Mouse (Mus musculus): ENCODE measurements around the gene Dvl3. TPM values are rescaled to one million over a fixed set of nuclear protein-coding genes. Genes with fewer than 3 reads are reported as not detected.

The Dvl3 gene
- total and polyA plus RNA-seq, 2 experiments from 2014 or later: 11.4 to 36.9 TPM

DNA sequence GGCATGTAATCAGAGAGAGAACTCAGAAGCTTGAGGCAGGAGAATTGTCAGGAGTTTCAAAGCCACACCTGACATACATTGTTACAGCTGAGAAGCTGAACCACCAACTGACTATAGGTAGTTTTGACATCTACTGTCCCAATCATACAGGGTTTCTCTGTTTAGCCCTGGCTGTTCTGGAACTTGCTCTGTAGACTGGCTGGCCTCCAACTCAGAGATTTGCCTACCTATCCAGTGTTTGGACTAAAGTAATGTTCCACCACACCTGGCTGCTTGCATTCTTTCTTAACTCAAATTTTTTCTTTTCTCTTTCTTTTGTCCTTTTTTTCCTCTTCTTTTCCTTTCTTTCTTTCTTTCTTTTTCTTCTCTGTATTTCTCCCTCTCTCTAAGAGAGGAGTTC lies 750 bp upstream of the Dvl3 start:
- Histone ChIP-seq H3K9me3 (replicated peaks; ENCODE audit: control insufficient read depth, low read length) (no peaks in the 10 kb centered on the region), H3K4me2 (ENCODE audit: low read depth, low read length) (peak overlapping the region; percentile 83), H3K4me1 (ENCODE audit: control insufficient read depth, insufficient read depth) (peaks cover 16% of the 10 kb centered on the region), H3K9ac (replicated peaks; ENCODE audit: low read depth, low read length) (peak overlapping the region; percentile 93), H3K36me3 (replicated peaks; ENCODE audit: control insufficient read depth, insufficient read depth, low read length) (peaks cover 13% of the 10 kb centered on the region; the same call in 1 of the 2 replicates), H3K4me3 (ENCODE audit: low read depth, low read length) (peak overlapping the region; percentile 92), H3K27ac (ENCODE audit: low read depth) (peak overlapping the region; percentile 95; the same call in 1 of the 2 replicates), H3K27me3 (ENCODE audit: control insufficient read depth, insufficient read depth, low read length) (no peaks in the 10 kb centered on the region)
- TF ChIP-seq CTCF (IDR thresholded peaks at IDR 0.05; ENCODE audit: low read depth) (no peak), EP300 (IDR thresholded peaks at IDR 0.05; ENCODE audit: low read depth) (no peak)
- no peak for DNase-seq (ENCODE audit: low spot score)
- ATAC-seq (ENCODE audit: insufficient read depth, low read depth): no peak

GRCm38 (mm10) chr16:20517216-20517615 lies 434 bp downstream of the Dvl3 start:
- WGBS: under 1% methylated on average over 25 of the region's 26 CpGs
- peak; percentile 12 for ATAC-seq (ENCODE audit: insufficient read depth, low read depth)
- H3K27ac ChIP-seq (ENCODE audit: low read depth): peak overlapping the region; percentile 95
- H3K9ac ChIP-seq (replicated peaks; ENCODE audit: low read depth, low read length): peak overlapping the region; percentile 93
- H3K27me3 ChIP-seq (ENCODE audit: control insufficient read depth, insufficient read depth, low read length): no peaks in the 10 kb centered on the region
- peaks cover 16% of the 10 kb centered on the region for H3K4me1 ChIP-seq (ENCODE audit: control insufficient read depth, insufficient read depth)
- no peak for DNase-seq (ENCODE audit: low spot score)
- H3K4me3 ChIP-seq (ENCODE audit: low read depth, low read length): peak overlapping the region; percentile 92
- no peak for TF ChIP-seq EP300 (IDR thresholded peaks at IDR 0.05; ENCODE audit: low read depth)
- TF ChIP-seq CTCF (IDR thresholded peaks at IDR 0.05; ENCODE audit: low read depth): no peak
- H3K36me3 ChIP-seq (replicated peaks; ENCODE audit: control insufficient read depth, insufficient read depth, low read length): peaks cover 16% of the 10 kb centered on the region
- peak overlapping the region; percentile 83 for H3K4me2 ChIP-seq (ENCODE audit: low read depth, low read length)
- no peaks in the 10 kb centered on the region for H3K9me3 ChIP-seq (replicated peaks; ENCODE audit: control insufficient read depth, low read length)

GRCm38 (mm10) chr16:20517701-20518374 lies 1.1 kb downstream of the Dvl3 start:
- no peaks in the 10 kb centered on the region for H3K9me3 ChIP-seq (replicated peaks; ENCODE audit: control insufficient read depth, low read length)
- peak; percentile 45 for ATAC-seq (ENCODE audit: insufficient read depth, low read depth)
- peak overlapping the region; percentile 95 for H3K27ac ChIP-seq (ENCODE audit: low read depth)
- H3K27me3 ChIP-seq (ENCODE audit: control insufficient read depth, insufficient read depth, low read length): no peaks in the 10 kb centered on the region
- peak overlapping the region; percentile 92 for H3K4me3 ChIP-seq (ENCODE audit: low read depth, low read length)
- H3K9ac ChIP-seq (replicated peaks; ENCODE audit: low read depth, low read length): peak overlapping the region; percentile 93
- DNase-seq (ENCODE audit: low spot score): peak; percentile 45
- peak overlapping the region; percentile 83 for H3K4me2 ChIP-seq (ENCODE audit: low read depth, low read length)
- TF ChIP-seq CTCF (IDR thresholded peaks at IDR 0.05; ENCODE audit: low read depth): no peak
- no peak for TF ChIP-seq EP300 (IDR thresholded peaks at IDR 0.05; ENCODE audit: low read depth)
- WGBS: 0% methylated on average over 5 of the region's 6 CpGs
- peaks cover 16% of the 10 kb centered on the region for H3K4me1 ChIP-seq (ENCODE audit: control insufficient read depth, insufficient read depth)
- peaks cover 16% of the 10 kb centered on the region for H3K36me3 ChIP-seq (replicated peaks; ENCODE audit: control insufficient read depth, insufficient read depth, low read length)

GRCm38 (mm10) chr16:20523886-20524285 lies 7.1 kb downstream of the Dvl3 start:
- Histone ChIP-seq H3K4me2 (ENCODE audit: low read depth, low read length) (no peak overlapping the region), H3K36me3 (replicated peaks; ENCODE audit: control insufficient read depth, insufficient read depth, low read length) (peaks cover 76% of the 10 kb centered on the region), H3K27me3 (ENCODE audit: control insufficient read depth, insufficient read depth, low read length) (no peaks in the 10 kb centered on the region), H3K27ac (ENCODE audit: low read depth) (no peak overlapping the region), H3K4me3 (ENCODE audit: low read depth, low read length) (no peak overlapping the region), H3K9ac (replicated peaks; ENCODE audit: low read depth, low read length) (no peak overlapping the region), H3K9me3 (replicated peaks; ENCODE audit: control insufficient read depth, low read length) (no peaks in the 10 kb centered on the region), H3K4me1 (ENCODE audit: control insufficient read depth, insufficient read depth) (peaks cover 6% of the 10 kb centered on the region)
- DNase-seq (ENCODE audit: low spot score) (no peak), ATAC-seq (ENCODE audit: insufficient read depth, low read depth) (no peak)
- WGBS: 67% methylated on average over 10 of the region's 10 CpGs
- TF ChIP-seq EP300 (IDR thresholded peaks at IDR 0.05; ENCODE audit: low read depth) (no peak), CTCF (IDR thresholded peaks at IDR 0.05; ENCODE audit: low read depth) (no peak)

DNA sequence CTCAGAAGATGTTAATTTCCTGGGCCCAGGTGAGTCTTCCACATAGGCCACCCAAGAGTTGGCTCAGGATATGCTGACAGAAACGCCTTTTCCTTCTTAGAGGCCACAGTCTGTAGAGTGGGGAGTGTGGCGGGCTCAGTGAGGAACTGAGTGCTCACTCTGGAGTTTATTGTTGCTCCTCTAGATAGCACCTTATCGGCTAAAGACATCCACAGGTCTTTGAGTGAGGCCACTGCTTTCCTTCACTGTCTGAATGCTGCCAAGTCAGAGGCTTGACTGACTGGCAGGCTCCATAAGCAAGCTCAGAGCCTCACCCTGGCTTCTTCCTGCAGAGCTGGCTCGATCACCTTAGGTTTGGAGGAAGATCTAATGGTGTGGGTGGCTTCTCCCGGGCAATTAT lies 12.0 kb downstream of the Dvl3 start:
- peaks cover 94% of the 10 kb centered on the region for H3K36me3 ChIP-seq (replicated peaks; ENCODE audit: control insufficient read depth, insufficient read depth, low read length)

DNA sequence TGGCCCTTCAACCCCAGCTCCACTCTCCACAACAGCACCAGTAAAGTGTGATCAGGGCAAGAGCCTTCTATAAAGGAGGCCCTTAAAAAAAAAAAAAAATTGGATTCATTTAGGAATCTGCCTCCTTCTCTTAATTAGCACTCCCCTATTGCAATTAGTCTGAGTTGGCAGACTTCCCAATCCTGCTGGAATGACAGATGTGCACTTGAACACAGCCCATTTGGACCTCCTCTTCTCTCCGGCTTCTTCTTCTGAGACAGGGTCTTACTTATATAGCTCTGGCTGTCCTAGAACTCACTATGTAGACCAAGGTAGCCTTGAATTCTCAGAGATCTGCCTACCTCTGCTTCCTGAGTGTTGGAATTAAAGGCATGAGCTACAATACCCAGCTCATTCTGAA lies 12.6 kb downstream of the Dvl3 start:
- WGBS: 50% methylated on average over 1 of the region's 1 CpGs
- peaks cover 88% of the 10 kb centered on the region for H3K36me3 ChIP-seq (replicated peaks; ENCODE audit: control insufficient read depth, insufficient read depth, low read length)

More for the DNA sequence above, 12.0 kb downstream of the Dvl3 start:
- H3K9ac ChIP-seq (replicated peaks; ENCODE audit: low read depth, low read length): no peak overlapping the region
- TF ChIP-seq CTCF (IDR thresholded peaks at IDR 0.05; ENCODE audit: low read depth) (no peak), EP300 (IDR thresholded peaks at IDR 0.05; ENCODE audit: low read depth) (no peak)
- H3K4me2 ChIP-seq (ENCODE audit: low read depth, low read length): no peak overlapping the region
- H3K4me1 ChIP-seq (ENCODE audit: control insufficient read depth, insufficient read depth): no peaks in the 10 kb centered on the region
- no peak for DNase-seq (ENCODE audit: low spot score)
- no peak overlapping the region for H3K27ac ChIP-seq (ENCODE audit: low read depth)
- no peaks in the 10 kb centered on the region for H3K27me3 ChIP-seq (ENCODE audit: control insufficient read depth, insufficient read depth, low read length)
- 85% methylated on average over 5 of the region's 5 CpGs for WGBS
- no peak for ATAC-seq (ENCODE audit: insufficient read depth, low read depth)
- no peak overlapping the region for H3K4me3 ChIP-seq (ENCODE audit: low read depth, low read length)
- H3K9me3 ChIP-seq (replicated peaks; ENCODE audit: control insufficient read depth, low read length): no peaks in the 10 kb centered on the region

More for the DNA sequence above, 12.6 kb downstream of the Dvl3 start:
- Histone ChIP-seq H3K9ac (replicated peaks; ENCODE audit: low read depth, low read length) (no peak overlapping the region), H3K4me3 (ENCODE audit: low read depth, low read length) (no peak overlapping the region), H3K9me3 (replicated peaks; ENCODE audit: control insufficient read depth, low read length) (no peaks in the 10 kb centered on the region), H3K4me2 (ENCODE audit: low read depth, low read length) (no peak overlapping the region), H3K27ac (ENCODE audit: low read depth) (no peak overlapping the region), H3K27me3 (ENCODE audit: control insufficient read depth, insufficient read depth, low read length) (no peaks in the 10 kb centered on the region), H3K4me1 (ENCODE audit: control insufficient read depth, insufficient read depth) (no peaks in the 10 kb centered on the region)
- DNase-seq (ENCODE audit: low spot score): no peak
- no peak for TF ChIP-seq EP300 (IDR thresholded peaks at IDR 0.05; ENCODE audit: low read depth)
- no peak for TF ChIP-seq CTCF (IDR thresholded peaks at IDR 0.05; ENCODE audit: low read depth)
- ATAC-seq (ENCODE audit: insufficient read depth, low read depth): no peak
